Mouse (Mus musculus) forebrain, embryonic 10.5 days (tissue): ENCODE measurements around the gene 4930404N11Rik. TPM values are rescaled to one million over a fixed set of nuclear protein-coding genes. Genes with fewer than 3 reads are reported as not detected.

Experiments used
- DNase-seq: peaks from one replicate; pipeline ENCODE4 v3.0.0-alpha.2; 2017; ENCODE audit warnings: low spot score; ENCODE audit errors: extremely low spot score
- H3K27ac ChIP-seq: fragments of 300-500 bp; sonication (generic); 2 replicates; pipeline ENCODE4 v1.5.1; 2016; ENCODE audit warnings: mild to moderate bottlenecking
- H3K27me3 ChIP-seq: fragments of 300-500 bp; sonication (generic); 2 replicates; pipeline ENCODE4 v1.6.1; 2016; ENCODE audit warnings: mild to moderate bottlenecking; ENCODE audit not compliant: poor library complexity, severe bottlenecking
- H3K36me3 ChIP-seq: fragments of 300-500 bp; sonication (generic); replicated peaks from 2 replicates; pipeline ENCODE4 v1.6.1; 2016; ENCODE audit warnings: mild to moderate bottlenecking, moderate library complexity
- H3K4me1 ChIP-seq: fragments of 300-500 bp; sonication (generic); 2 replicates; pipeline ENCODE4 v1.6.1; 2016
- H3K4me3 ChIP-seq: fragments of 300-500 bp; sonication (generic); 2 replicates; pipeline ENCODE4 v1.5.1; 2016; ENCODE audit warnings: mild to moderate bottlenecking, moderate library complexity
- H3K9me3 ChIP-seq: fragments of 300-500 bp; sonication (generic); 2 replicates; pipeline ENCODE4 v1.6.1; 2016; ENCODE audit warnings: mild to moderate bottlenecking, moderate library complexity
- WGBS: fragments of 180-500 bp; shearing (Covaris S2); methylation state at CpG from one replicate; pipeline ENCODE4 v1.1.7; 2016; 5-methylcytosine and 5-hydroxymethylcytosine counted together
- microRNA-seq: library from miRNA; unstranded; fragments of <30 nt; microRNA quantifications from one replicate; pipeline ENCODE4, GENCODE M21; 2017
- polyA plus RNA-seq: library from polyadenylated mRNA; unstranded; fragments of >200 nt; fragmentation: Nextera tagmentation; extraction: Ambion mirVana; gene quantifications from 2 replicates; pipeline ENCODE4 v1.2.1, GENCODE M21; 2016

4930404N11Rik gene
- polyA plus RNA-seq, 1 experiment from 2014 or later, result 0.35 TPM

DNA sequence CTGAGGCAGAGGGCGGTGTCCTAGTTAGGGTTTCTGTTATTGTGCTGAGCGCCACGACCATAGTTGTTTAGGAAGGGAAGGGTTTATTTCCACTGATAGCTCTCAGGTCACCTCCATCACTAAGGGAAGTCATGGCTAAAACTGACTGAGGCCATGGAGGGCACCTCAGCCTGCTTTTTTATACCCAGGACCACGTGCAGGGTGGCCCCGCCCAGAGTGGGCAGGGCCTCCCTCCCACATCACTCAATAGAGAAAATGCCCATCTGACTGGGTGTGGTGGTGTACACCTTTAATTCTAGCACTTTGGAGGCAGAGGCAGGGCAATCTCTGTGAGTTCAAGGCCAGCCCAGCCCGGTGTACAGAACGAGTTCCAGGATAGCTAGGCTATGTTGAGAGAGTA is 51.4 kb downstream of the 4930404N11Rik start:
- DNase-seq, result no peak
- H3K9me3 ChIP-seq, result no peaks in the 10 kb centered on the region
- 0 out of 2 replicates have a peak, but pooled peaks cover 8% of the 10 kb centered on the region for H3K27me3 ChIP-seq
- peaks cover 42% of the 10 kb centered on the region for H3K4me1 ChIP-seq
- H3K4me3 ChIP-seq, result no peak overlapping the region
- 82% methylated on average over 7 of the region's 7 CpGs for WGBS
- peaks cover 96% of the 10 kb centered on the region for H3K36me3 ChIP-seq
- H3K27ac ChIP-seq, result no peak overlapping the region

DNA sequence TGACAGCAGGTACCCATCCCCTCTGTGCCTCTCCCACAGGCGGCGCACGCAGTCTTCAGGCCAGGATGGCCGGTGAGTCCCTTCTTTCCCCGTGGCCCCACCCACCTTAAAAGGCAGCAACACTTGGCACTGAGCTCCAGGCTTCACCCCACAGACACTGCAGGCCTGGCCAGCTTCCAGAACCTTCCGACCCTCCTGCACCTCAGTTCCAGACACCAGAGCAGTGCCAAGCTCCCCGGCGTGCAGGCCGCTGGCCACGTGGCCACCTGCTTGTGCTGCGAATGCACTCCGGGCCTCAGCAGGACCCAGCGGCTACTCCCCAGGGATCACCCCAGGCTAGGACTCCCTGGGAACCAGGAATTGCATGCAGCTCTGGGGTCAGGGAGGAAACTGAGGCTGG is 52.0 kb downstream of the 4930404N11Rik start:
- 92% methylated on average over 13 of the region's 13 CpGs for WGBS
- Histone ChIP-seq H3K4me3 (no peak overlapping the region), H3K4me1 (peaks cover 36% of the 10 kb centered on the region), H3K9me3 (no peaks in the 10 kb centered on the region), H3K36me3 (peaks cover 99% of the 10 kb centered on the region), H3K27ac (no peak overlapping the region), H3K27me3 (0 out of 2 replicates have a peak, but pooled peaks cover 8% of the 10 kb centered on the region)
- DNase-seq, result no peak

Small RNAs within 50 kb of the gene (microRNA-seq; reads per million reads assigned to microRNA genes)
- not detected for gene Mir6913

Other genes starting within 250 kb of the 4930404N11Rik start
- gene Zbtb7a, start 230.6 kb downstream of the 4930404N11Rik start, polyA plus RNA-seq, result 6.8 and 7.5 TPM in 2 replicates
- gene Pias4, start 197.9 kb downstream of the 4930404N11Rik start, polyA plus RNA-seq, result 56.2 and 58.7 TPM in 2 replicates
- 596 and 599 TPM in 2 replicates for gene Eef2, start 189.2 kb downstream of the 4930404N11Rik start, polyA plus RNA-seq
- 41.6 and 44.9 TPM in 2 replicates for gene Dapk3, start 182.8 kb downstream of the 4930404N11Rik start, polyA plus RNA-seq
- gene 4930442H23Rik, start 182.0 kb downstream of the 4930404N11Rik start, polyA plus RNA-seq, result not detected in 2 replicates
- not detected in 2 replicates for gene Nmrk2, start 163.8 kb downstream of the 4930404N11Rik start, polyA plus RNA-seq
- gene Atcay, start 135.0 kb downstream of the 4930404N11Rik start, polyA plus RNA-seq, result 5.3 and 6.7 TPM in 2 replicates
- 2.4 and 2.7 TPM in 2 replicates for gene Zfr2, start 132.7 kb downstream of the 4930404N11Rik start, polyA plus RNA-seq
- 3.7 and 5.0 TPM in 2 replicates for gene Matk, start 112.9 kb downstream of the 4930404N11Rik start, polyA plus RNA-seq
- gene Mrpl54, start 98.9 kb downstream of the 4930404N11Rik start, polyA plus RNA-seq, result 217 TPM in 2 replicates
- gene Apba3, start 98.9 kb downstream of the 4930404N11Rik start, polyA plus RNA-seq, result 51.9 and 52.1 TPM in 2 replicates
- 8.8 and 10.1 TPM in 2 replicates for gene Tjp3, start 74.2 kb downstream of the 4930404N11Rik start, polyA plus RNA-seq
- gene Pip5k1c, start 72.9 kb downstream of the 4930404N11Rik start, polyA plus RNA-seq, result 60.6 and 62.1 TPM in 2 replicates
- 56.0 and 56.7 TPM in 2 replicates for gene Cactin, start 44.7 kb downstream of the 4930404N11Rik start, polyA plus RNA-seq
- 2.4 and 3.0 TPM in 2 replicates for gene Tbxa2r, start 37.1 kb downstream of the 4930404N11Rik start, polyA plus RNA-seq
- not detected in 2 replicates for gene Gipc3, start 22.6 kb downstream of the 4930404N11Rik start, polyA plus RNA-seq
- gene Hmg20b, start 15.3 kb downstream of the 4930404N11Rik start, polyA plus RNA-seq, result 101 and 108 TPM in 2 replicates
- gene Mfsd12, start 8.3 kb downstream of the 4930404N11Rik start, polyA plus RNA-seq, result 6.7 and 7.5 TPM in 2 replicates
- 135 and 139 TPM in 2 replicates for gene Fzr1, start 12.7 kb upstream of the 4930404N11Rik start, polyA plus RNA-seq
- 96.8 and 97.9 TPM in 2 replicates for gene Dohh, start 18.6 kb upstream of the 4930404N11Rik start, polyA plus RNA-seq
- gene Gm48551, start 18.6 kb upstream of the 4930404N11Rik start, polyA plus RNA-seq, result 2.6 and 3.1 TPM in 2 replicates
- 0.78 and 1.4 TPM in 2 replicates for gene Gm48552, start 23.2 kb upstream of the 4930404N11Rik start, polyA plus RNA-seq
- 1.6 and 1.9 TPM in 2 replicates for gene Smim24, start 27.2 kb upstream of the 4930404N11Rik start, polyA plus RNA-seq
- 7.3 and 8.6 TPM in 2 replicates for gene Nfic, start 89.8 kb upstream of the 4930404N11Rik start, polyA plus RNA-seq
- gene Celf5, start 116.9 kb upstream of the 4930404N11Rik start, polyA plus RNA-seq, result 3.1 and 5.6 TPM in 2 replicates
- 88.2 and 90.4 TPM in 2 replicates for gene Ncln, start 130.6 kb upstream of the 4930404N11Rik start, polyA plus RNA-seq
- gene S1pr4, start 134.3 kb upstream of the 4930404N11Rik start, polyA plus RNA-seq, result 0.32 and 0.33 TPM in 2 replicates
- 0.84 and 1.1 TPM in 2 replicates for gene Gna15, start 158.4 kb upstream of the 4930404N11Rik start, polyA plus RNA-seq
- 73.4 and 77.2 TPM in 2 replicates for gene Gna11, start 179.4 kb upstream of the 4930404N11Rik start, polyA plus RNA-seq
- gene Aes, start 193.7 kb upstream of the 4930404N11Rik start, polyA plus RNA-seq, result 276 and 283 TPM in 2 replicates
- 4.1 and 4.3 TPM in 2 replicates for gene Tle2, start 208.7 kb upstream of the 4930404N11Rik start, polyA plus RNA-seq
- 2.8 and 3.1 TPM in 2 replicates for gene Tle6, start 235.3 kb upstream of the 4930404N11Rik start, polyA plus RNA-seq
- 1.6 and 2.1 TPM in 2 replicates for gene BC025920, start 240.5 kb upstream of the 4930404N11Rik start, polyA plus RNA-seq